Mouse (Mus musculus) forebrain, postnatal 0 days (tissue): ENCODE data around the gene Zfp961. TPM values are rescaled to one million over a fixed set of nuclear protein-coding genes. Genes with fewer than 3 reads are reported as not detected.
"Not testable (repeated sequence)": the region's sequence is repeated elsewhere in the genome, so short reads cannot be mapped to it uniquely, and the experiment has no call there.

Experiments
- ATAC-seq: fragments of 200-750 bp; cut with Nextera tagmentation; 2 replicates; pipeline ENCODE4 v1.8.0; 2017; ENCODE audit warnings: mild to moderate bottlenecking, moderate library complexity
- DNase-seq: peaks from one replicate; pipeline ENCODE4 v3.0.0-alpha.2; 2015
- H3K27ac ChIP-seq: fragments of 300-500 bp; sonication (generic); 2 replicates; pipeline ENCODE4 v1.5.1; 2014; ENCODE audit warnings: low read depth, mild to moderate bottlenecking, antibody characterized with exemption, low read length, moderate library complexity, mixed read lengths
- H3K27me3 ChIP-seq: fragments of 300-500 bp; sonication (generic); 2 replicates; pipeline ENCODE4 v1.6.1; 2014; ENCODE audit warnings: mild to moderate bottlenecking, low read length, mixed read lengths; ENCODE audit not compliant: insufficient read depth
- H3K36me3 ChIP-seq: fragments of 300-500 bp; sonication (generic); 2 replicates; pipeline ENCODE4 v1.6.1; 2014; ENCODE audit warnings: mild to moderate bottlenecking, moderate library complexity; ENCODE audit not compliant: insufficient read depth
- H3K4me1 ChIP-seq: fragments of 300-500 bp; sonication (generic); 2 replicates; pipeline ENCODE4 v1.6.1; 2014; ENCODE audit warnings: antibody characterized with exemption; ENCODE audit not compliant: insufficient read depth
- H3K4me2 ChIP-seq: fragments of 300-500 bp; sonication (generic); 2 replicates; pipeline ENCODE4 v1.6.1; 2014; ENCODE audit warnings: low read depth, mild to moderate bottlenecking, moderate library complexity
- H3K4me3 ChIP-seq: fragments of 300-500 bp; sonication (generic); 2 replicates; pipeline ENCODE4 v1.5.1; 2014; ENCODE audit warnings: low read depth, low read length, mixed read lengths
- H3K9ac ChIP-seq: fragments of 300-500 bp; sonication (generic); 2 replicates; pipeline ENCODE4 v1.6.1; 2014; ENCODE audit warnings: mild to moderate bottlenecking
- H3K9me3 ChIP-seq: fragments of 300-500 bp; sonication (generic); 2 replicates; pipeline ENCODE4 v1.6.1; 2016; ENCODE audit warnings: low read length
- CTCF ChIP-seq: sonication (generic); IDR thresholded peaks from 2 replicates; pipeline ENCODE4 v1.5.1; 2016; ENCODE audit warnings: antibody characterized with exemption, control low read depth, low read depth
- WGBS: fragments of 180-500 bp; shearing (Covaris S2); extraction: QIAGEN DNeasy Blood & Tissue Kit; methylation state at CpG from one replicate; pipeline ENCODE4 v1.1.7; 2014; 5-methylcytosine and 5-hydroxymethylcytosine counted together
- polyA plus RNA-seq: library from polyadenylated mRNA; unstranded; fragments of >200 nt; fragmentation: Nextera tagmentation; extraction: Ambion mirVana; gene quantifications from 2 replicates; pipeline ENCODE4 v1.2.1, GENCODE M21; 2015
- total RNA-seq: library from RNA; depleted of rRNA; stranded (reverse); fragments of >200 nt; gene quantifications from 2 replicates; pipeline ENCODE4 v1.2.3, GENCODE M21; 2014

The Zfp961 gene
- total and polyA plus RNA-seq, 2 experiments from 2014 or later = 14.5 to 28.8 TPM

DNA sequence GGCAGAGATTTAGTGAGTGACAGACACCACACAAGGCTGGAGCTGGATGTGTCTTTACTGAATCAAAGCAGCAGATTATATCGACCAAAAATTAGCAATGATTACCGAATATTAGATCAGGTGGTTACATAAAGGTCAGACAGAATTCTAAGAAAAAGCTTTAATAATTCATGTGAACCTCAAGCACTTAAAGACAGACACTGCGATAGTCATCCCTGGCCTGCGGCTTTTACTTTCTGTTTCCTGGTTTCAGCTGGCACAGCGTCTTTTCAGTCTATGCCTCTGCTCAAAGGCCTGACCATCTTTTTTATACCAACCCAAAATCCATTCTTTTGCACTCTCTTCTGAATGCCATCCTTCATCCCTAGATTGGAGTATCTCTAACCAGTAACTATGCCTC lies 2.2 kb upstream of the Zfp961 start:
- DNase-seq (no peak), ATAC-seq (no peak)
- TF ChIP-seq CTCF = no peak
- WGBS = 92% methylated on average over 5 of the region's 5 CpGs
- H3K9ac ChIP-seq = no peak overlapping the region
- no peak overlapping the region for H3K4me3 ChIP-seq
- H3K27ac ChIP-seq = no peak overlapping the region
- H3K9me3 ChIP-seq = no peaks in the 10 kb centered on the region
- no peaks in the 10 kb centered on the region for H3K27me3 ChIP-seq
- peaks cover 5% of the 10 kb centered on the region for H3K4me1 ChIP-seq
- H3K36me3 ChIP-seq = no peaks in the 10 kb centered on the region
- H3K4me2 ChIP-seq = no peak overlapping the region

DNA sequence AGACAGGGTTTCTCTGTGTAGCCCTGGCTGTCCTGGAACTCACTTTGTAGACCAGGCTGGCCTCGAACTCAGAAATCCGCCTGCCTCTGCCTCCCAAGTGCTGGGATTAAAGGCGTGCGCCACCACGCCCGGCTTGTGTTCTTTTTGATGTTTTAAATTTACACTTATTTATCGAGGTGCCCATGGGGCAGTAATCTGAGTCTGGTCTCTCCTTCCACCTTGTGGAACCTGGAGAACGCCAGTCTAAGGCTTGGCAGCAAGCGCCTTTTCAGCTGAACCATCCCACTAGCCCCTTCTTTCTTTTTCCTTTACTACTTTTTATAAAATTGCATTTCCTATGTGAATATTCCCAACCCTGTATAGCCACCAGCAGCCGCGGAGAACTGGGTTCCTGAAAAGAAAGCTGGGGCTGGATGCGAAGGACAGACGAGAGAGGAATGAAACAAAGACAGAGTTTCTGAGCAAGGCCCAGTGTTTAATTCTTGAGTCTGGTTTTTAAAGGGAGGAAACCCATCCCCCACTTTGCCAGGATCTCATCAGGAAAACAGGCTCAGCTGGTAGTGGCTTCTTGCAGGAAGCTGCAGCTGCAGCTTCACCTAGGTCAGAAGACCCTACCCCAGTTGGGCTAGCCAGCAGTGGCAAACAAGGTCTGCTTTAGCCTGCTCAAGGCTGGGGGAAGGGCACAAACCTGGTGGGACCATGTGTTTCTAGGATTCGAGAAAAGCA lies 761 bp downstream of the Zfp961 start:
- 31% methylated on average over 13 of the region's 14 CpGs for WGBS
- DNase-seq (peak; percentile 13), ATAC-seq (no peak)
- Histone ChIP-seq H3K36me3 (no peaks in the 10 kb centered on the region), H3K4me2 (peak overlapping the region; percentile 60), H3K27ac (no peak overlapping the region), H3K27me3 (no peaks in the 10 kb centered on the region), H3K4me3 (peak overlapping the region; percentile 69), H3K4me1 (peaks cover 5% of the 10 kb centered on the region), H3K9me3 (peaks cover 4% of the 10 kb centered on the region; the same call in 1 of the 2 replicates), H3K9ac (peak overlapping the region; percentile 70; the same call in 1 of the 2 replicates)
- no peak for TF ChIP-seq CTCF

DNA sequence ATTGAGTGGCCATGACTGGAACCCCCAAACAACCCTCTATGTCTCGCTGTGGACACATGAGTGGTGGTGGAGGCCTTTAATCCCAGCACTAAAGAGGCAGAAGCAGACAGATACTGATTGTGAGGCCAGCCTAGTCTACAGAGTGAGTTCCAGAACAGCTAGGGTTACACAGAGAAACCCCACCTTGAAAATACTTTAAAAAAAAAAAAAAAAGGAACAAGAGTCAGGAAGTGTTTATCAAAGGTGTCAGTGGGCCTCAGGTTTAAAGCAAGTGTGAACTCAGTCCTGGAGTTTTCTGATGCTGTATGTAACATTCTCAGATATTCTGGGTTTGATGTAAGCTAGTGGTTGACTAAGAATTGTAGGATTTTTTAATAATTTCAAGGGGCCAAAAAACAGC lies 1.7 kb downstream of the Zfp961 start:
- Histone ChIP-seq H3K27me3 (no peaks in the 10 kb centered on the region), H3K36me3 (no peaks in the 10 kb centered on the region), H3K9me3 (peaks cover 4% of the 10 kb centered on the region; the same call in 1 of the 2 replicates), H3K27ac (no peak overlapping the region), H3K4me3 (no peak overlapping the region), H3K4me1 (peaks cover 5% of the 10 kb centered on the region), H3K9ac (no peak overlapping the region), H3K4me2 (no peak overlapping the region)
- TF ChIP-seq CTCF = no peak
- no peak for ATAC-seq
- 97% methylated on average over 1 of the region's 1 CpGs for WGBS
- DNase-seq = no peak

DNA sequence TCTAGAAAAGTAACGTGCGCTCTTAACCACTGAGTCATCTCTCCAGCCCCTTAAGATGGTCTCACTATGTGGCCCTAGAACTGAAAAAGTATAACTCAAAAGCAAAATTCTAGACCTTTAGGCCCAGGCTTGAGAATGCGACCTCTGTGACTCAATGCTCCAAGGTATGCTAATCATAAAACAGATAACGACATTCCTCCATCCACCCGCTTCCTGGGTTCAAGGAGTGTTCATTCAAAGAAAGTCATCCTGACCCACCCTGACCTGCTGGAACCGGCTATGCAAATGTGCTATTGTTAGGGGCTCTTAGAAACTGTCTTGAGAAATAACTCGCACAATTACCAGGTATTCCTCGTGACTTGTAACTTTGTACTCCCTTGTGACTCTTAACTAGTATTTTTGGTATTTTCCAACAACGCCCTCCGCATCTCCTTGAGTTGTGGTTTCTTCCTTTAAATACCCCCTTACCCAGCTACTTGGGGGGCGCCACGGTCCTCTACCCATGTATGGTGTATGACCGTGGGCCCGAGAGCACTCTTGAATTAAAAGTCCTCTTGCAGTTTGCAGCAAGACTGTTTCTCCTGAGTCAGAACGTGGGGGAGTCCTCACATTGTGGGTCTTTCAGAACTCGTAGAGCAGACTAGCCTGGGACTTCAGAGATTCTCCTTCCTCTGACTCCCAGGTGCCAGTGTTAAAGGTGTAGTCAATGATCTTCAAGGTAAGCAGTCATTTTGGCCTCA lies 2.3 kb downstream of the Zfp961 start:
- not testable (repeated sequence) for H3K9ac ChIP-seq, ATAC-seq, H3K9me3 ChIP-seq, H3K4me2 ChIP-seq, DNase-seq, H3K27ac ChIP-seq, H3K36me3 ChIP-seq, H3K4me1 ChIP-seq, H3K4me3 ChIP-seq, H3K27me3 ChIP-seq
- 98% methylated on average over 16 of the region's 16 CpGs for WGBS

DNA sequence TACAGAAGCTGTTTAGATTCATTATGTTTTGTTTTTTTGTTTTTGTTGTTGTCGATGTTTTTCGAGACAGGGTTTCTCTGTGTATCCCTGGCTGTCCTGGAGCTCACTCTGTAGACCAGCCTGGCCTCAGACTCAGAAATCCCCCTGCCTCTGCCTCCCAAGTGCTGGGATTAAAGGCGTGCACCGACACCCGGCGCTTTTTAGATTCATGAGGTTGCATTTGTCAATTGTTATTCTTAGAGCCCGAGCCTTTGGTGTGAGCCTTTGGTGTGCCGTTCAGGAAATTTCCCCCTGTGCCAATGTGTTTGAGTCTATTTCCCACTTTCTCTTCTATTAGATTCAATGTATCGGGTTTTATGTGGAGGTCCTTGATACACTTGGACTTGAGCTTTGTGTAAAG lies 3.8 kb downstream of the Zfp961 start:
- no peak overlapping the region for H3K9ac ChIP-seq
- H3K4me1 ChIP-seq = peaks cover 5% of the 10 kb centered on the region
- ATAC-seq = no peak
- H3K27ac ChIP-seq = no peak overlapping the region
- 97% methylated on average over 9 of the region's 9 CpGs for WGBS
- no peaks in the 10 kb centered on the region for H3K36me3 ChIP-seq
- no peak overlapping the region for H3K4me2 ChIP-seq
- H3K27me3 ChIP-seq = no peaks in the 10 kb centered on the region
- H3K9me3 ChIP-seq = peaks cover 4% of the 10 kb centered on the region; the same call in 1 of the 2 replicates
- no peak for DNase-seq
- TF ChIP-seq CTCF = no peak
- no peak overlapping the region for H3K4me3 ChIP-seq

DNA sequence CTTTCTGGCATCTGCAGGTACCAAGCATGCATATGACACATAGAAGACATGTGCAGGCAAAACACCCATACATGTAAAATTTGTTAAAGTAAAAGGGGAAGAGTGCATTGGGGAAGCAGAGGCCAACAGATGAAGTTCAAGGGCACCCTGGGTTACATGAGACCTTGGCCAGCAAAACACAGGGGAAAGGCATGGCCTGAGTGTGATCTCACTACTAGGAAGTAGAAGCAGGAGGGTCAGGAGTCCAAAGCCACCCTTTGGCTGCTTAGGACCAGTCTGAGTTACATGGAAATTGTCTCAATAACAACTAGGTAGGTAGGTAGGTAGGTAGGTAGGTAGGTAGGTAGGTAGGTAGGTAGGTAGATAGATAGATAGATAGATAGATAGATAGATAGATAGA lies 9.6 kb downstream of the Zfp961 start:
- no peak for ATAC-seq
- TF ChIP-seq CTCF = no peak
- DNase-seq = no peak
- peaks cover 9% of the 10 kb centered on the region; the same call in 1 of the 2 replicates for H3K36me3 ChIP-seq
- no peak overlapping the region for H3K4me3 ChIP-seq
- H3K4me2 ChIP-seq = no peak overlapping the region
- H3K27ac ChIP-seq = no peak overlapping the region
- no peaks in the 10 kb centered on the region for H3K9me3 ChIP-seq
- no peaks in the 10 kb centered on the region for H3K27me3 ChIP-seq
- H3K4me1 ChIP-seq = no peaks in the 10 kb centered on the region
- no peak overlapping the region for H3K9ac ChIP-seq

DNA sequence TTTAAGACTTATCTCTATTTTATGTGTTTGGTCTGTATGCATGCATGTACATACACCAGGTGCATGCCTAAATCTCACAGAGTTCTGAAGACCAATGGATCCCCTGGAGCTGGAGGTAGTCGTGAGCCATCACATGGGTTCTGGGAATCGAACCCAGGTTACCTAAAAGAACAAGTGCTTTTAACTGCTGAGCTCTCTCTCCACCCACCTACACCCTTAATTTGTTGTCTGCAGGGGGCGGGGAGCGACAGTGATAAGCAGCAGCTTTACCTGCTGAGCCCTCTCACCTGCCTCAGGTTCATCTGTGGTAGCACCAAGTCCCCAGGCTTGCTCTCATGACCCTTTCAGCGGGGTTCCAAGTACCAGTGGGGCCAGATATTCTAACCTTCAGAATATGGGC lies 11.0 kb downstream of the Zfp961 start:
- no peak overlapping the region for H3K4me3 ChIP-seq
- no peaks in the 10 kb centered on the region for H3K27me3 ChIP-seq
- no peaks in the 10 kb centered on the region for H3K4me1 ChIP-seq
- H3K9ac ChIP-seq = no peak overlapping the region
- TF ChIP-seq CTCF = no peak
- no peak overlapping the region for H3K4me2 ChIP-seq
- 94% methylated on average over 5 of the region's 5 CpGs for WGBS
- ATAC-seq = no peak
- peaks cover 19% of the 10 kb centered on the region for H3K36me3 ChIP-seq
- DNase-seq = no peak
- H3K9me3 ChIP-seq = no peaks in the 10 kb centered on the region
- no peak overlapping the region for H3K27ac ChIP-seq
